Mouse (Mus musculus): ENCODE measurements around the gene Shh.
A peak's percentile ranks its signal among the peaks of the same experiment; 100 is the strongest.

DNA sequence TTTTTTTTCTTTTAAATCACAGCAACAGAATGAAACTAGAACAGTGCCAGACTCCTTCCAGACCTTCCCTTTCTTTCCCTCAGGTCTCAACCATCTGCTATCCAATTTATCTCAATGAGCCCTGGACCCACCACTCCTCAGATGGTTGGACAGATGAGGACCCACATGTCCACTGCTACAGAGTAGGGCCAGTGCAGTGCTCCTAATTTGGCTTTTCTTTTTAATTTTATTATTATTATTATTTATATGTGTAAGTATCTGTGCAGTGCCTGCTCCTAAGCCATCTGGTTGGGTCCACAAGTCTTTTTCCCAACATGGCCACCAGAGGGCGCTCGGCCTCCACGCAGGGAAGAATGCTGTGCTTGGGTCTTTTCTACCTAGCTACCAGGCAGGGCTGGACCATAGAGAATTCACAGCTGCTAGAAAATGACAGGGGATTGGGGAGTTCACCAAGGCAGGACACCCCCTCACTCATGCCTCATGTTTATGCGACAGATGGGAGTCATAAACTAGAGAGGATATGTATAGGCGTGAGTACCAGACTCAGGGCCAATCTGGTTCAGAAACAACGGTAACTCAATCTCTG is 15.9 kb downstream of the Shh start:
- TF ChIP-seq CTCF (IDR thresholded peaks at IDR 0.05; ENCODE audit: control insufficient read depth, insufficient read depth, insufficient replicate concordance, low read depth, low read length): peak; percentile 92
- no peak for TF ChIP-seq POLR2A (IDR thresholded peaks at IDR 0.05; ENCODE audit: control insufficient read depth, low read depth, low read length)

Measured in testis, adult 2 months (tissue).